Mouse (Mus musculus) gastrocnemius, adult 2 months (tissue): ENCODE results near the gene Pde4d. TPM values are rescaled to one million over a fixed set of nuclear protein-coding genes. Genes with fewer than 3 reads are reported as not detected.

Experiments used
- DNase-seq: peaks from one replicate; pipeline ENCODE4 v3.0.0; 2022
- H3K27ac ChIP-seq: fragments of 200-600 bp; 2 replicates; pipeline ENCODE4 v1.8.1; 2022; ENCODE audit warnings: mild to moderate bottlenecking
- H3K4me3 ChIP-seq: fragments of 200-600 bp; 2 replicates; pipeline ENCODE4 v1.8.1; 2022; ENCODE audit warnings: mild to moderate bottlenecking, moderate library complexity
- CTCF ChIP-seq: fragments of 200-600 bp; IDR thresholded peaks from 2 replicates; pipeline ENCODE4 v1.8.1; 2022; ENCODE audit warnings: antibody characterized with exemption, mild to moderate bottlenecking, moderate library complexity
- intact Hi-C: fragments of 180-260 bp; cut with DNase I; formaldehyde crosslinking; loops from one replicate; pipeline ENCODE4 v1.15.1; 2025
- microRNA-seq: library from miRNA; unstranded; fragments of <30 nt; microRNA quantifications from one replicate; pipeline ENCODE4 v1.2.0, GENCODE M21; 2021
- total RNA-seq, 2 experiments: library from RNA; stranded (reverse); gene quantifications; 2 replicates each; pipeline ENCODE4 v1.2.3; 2021

Gene Pde4d
- total RNA-seq, 2 experiments from 2014 or later, result 239 to 330 TPM

DNA sequence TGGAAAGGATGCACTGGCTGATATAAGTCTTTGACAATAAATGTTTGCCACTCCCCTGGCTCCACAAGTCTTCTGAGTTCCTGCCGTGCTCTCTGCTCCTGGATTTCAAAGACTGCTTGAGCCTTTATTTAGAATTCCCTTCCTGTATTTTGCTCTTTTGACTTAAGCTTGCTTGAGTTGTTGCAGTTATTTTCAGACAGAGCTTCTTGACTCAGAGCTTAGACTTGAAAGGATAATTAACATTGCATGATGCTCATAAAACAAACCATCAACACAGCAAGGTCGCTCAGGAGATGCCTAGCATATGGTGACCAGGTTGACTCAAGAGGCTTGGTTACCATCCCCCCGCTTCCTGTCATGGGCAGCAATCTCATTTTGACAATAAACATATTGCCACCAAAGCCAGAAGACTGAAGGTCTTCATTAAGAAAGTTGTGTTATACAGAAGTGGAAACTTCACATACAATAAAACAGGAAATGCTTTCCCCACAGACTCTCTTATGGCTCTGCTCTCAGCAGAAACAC, 1544.6 kb downstream of the Pde4d start:
- Histone ChIP-seq H3K27ac (no peak overlapping the region), H3K4me3 (no peak overlapping the region)
- no peak for TF ChIP-seq CTCF
- no peak for DNase-seq
- intact Hi-C loops, result no loop called here

DNA sequence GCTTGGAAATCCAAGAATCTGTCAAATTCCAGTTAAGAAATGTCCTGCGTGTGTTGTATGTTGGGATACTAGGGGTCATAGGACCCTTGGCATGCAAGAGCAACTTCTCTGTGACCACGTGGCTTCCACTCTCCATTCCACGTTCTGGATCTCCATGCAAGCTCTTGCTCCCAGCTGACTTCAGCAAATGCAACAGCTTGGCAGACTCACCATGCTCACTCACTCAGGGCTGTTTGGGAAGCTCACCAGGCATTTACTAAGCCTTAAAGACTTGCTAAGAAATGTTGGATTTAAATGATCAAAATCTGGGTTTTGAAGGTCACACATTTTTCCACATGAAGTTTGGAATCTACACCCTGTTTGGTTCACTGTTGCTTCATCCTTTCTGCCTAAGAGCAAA, 1552.3 kb downstream of the Pde4d start:
- H3K27ac ChIP-seq, result no peak overlapping the region
- no peak for TF ChIP-seq CTCF

More for the DNA sequence above, 1552.3 kb downstream of the Pde4d start:
- no peak overlapping the region for H3K4me3 ChIP-seq
- no peak for DNase-seq
- intact Hi-C loops, result no loop called here

Small RNA genes within 50 kb of the gene (microRNA-seq; reads per million reads assigned to microRNA genes)
- gene Mir1904 (not detected), gene Mir582 (10.8 reads per million, percentile 8 among the genes with 10 or more reads in this experiment)

Other genes with a start within 250 kb of the Pde4d start
- gene Elovl7, start 235.5 kb upstream of the Pde4d start, total RNA-seq, result under 1 TPM; 0.08 to 0.18 TPM
- not detected for gene Depdc1b, start 133.6 kb upstream of the Pde4d start, total RNA-seq